Mouse (Mus musculus) embryo, embryonic 11.5 days (tissue): ENCODE measurements around the gene Nup93.
A peak's percentile ranks its signal among the peaks of the same experiment; 100 is the strongest.
"Not testable (repeated sequence)": the region's sequence is repeated elsewhere in the genome, so short reads cannot be mapped to it uniquely, and the experiment has no call there.

Source experiments
- DNase-seq: peaks from one replicate; pipeline ENCODE4 v3.0.0-alpha.2; 2012; ENCODE audit warnings: low read depth, low spot score

The Nup93 gene

GRCm38 (mm10) chr8:94214252-94215173 lies at the start of gene Nup93:
Nup93 (plus strand) TSS chr8:94214564.
- peak; percentile 99 for DNase-seq

GRCm38 (mm10) chr8:94165772-94166171 lies 48.6 kb upstream of the Nup93 start:
- DNase-seq, result not testable (repeated sequence)

GRCm38 (mm10) chr8:94167244-94167643 lies 47.1 kb upstream of the Nup93 start:
- DNase-seq, result peak; percentile 79

- no peak for DNase-seq
Observed at GRCm38 (mm10) chr8:94169547-94169946, 44.8 kb upstream of the Nup93 start.

GRCm38 (mm10) chr8:94171321-94171755 lies 43.0 kb upstream of the Nup93 start:
- no peak for DNase-seq

GRCm38 (mm10) chr8:94172075-94172808 lies 42.1 kb upstream of the Nup93 start, which contains the start of gene Mt2:
Mt2 (plus strand) TSS chr8:94172664.
- no peak for DNase-seq

GRCm38 (mm10) chr8:94172809-94173732 lies 41.3 kb upstream of the Nup93 start:
- DNase-seq, result no peak

GRCm38 (mm10) chr8:94173848-94174403 lies 40.4 kb upstream of the Nup93 start:
- DNase-seq, result no peak

GRCm38 (mm10) chr8:94174619-94175213 lies 39.6 kb upstream of the Nup93 start:
- DNase-seq, result no peak

- no peak for DNase-seq
Observed at GRCm38 (mm10) chr8:94177716-94178390, 36.5 kb upstream of the Nup93 start.

GRCm38 (mm10) chr8:94178857-94179712 lies 35.3 kb upstream of the Nup93 start, which contains the start of gene Mt1:
Mt1 (plus strand) TSS chr8:94179082.
- no peak for DNase-seq

GRCm38 (mm10) chr8:94179713-94180560 lies 34.4 kb upstream of the Nup93 start:
- DNase-seq, result no peak

- DNase-seq, result no peak
Observed at GRCm38 (mm10) chr8:94180561-94180908, 33.8 kb upstream of the Nup93 start.

GRCm38 (mm10) chr8:94182055-94182929 lies 32.1 kb upstream of the Nup93 start:
- DNase-seq, result no peak

GRCm38 (mm10) chr8:94183117-94183516 lies 31.2 kb upstream of the Nup93 start:
- DNase-seq, result no peak

- DNase-seq, result no peak
Observed at GRCm38 (mm10) chr8:94184357-94184843, 30.0 kb upstream of the Nup93 start.

- no peak for DNase-seq
Observed at GRCm38 (mm10) chr8:94185791-94186190, 28.6 kb upstream of the Nup93 start.
